Mouse (Mus musculus) myocyte (in vitro differentiated cells): ENCODE results near the gene Faf1.

ENCODE experiments used
- MAX ChIP-seq: IDR thresholded peaks from one replicate; pipeline ENCODE4 v1.6.1; 2011; ENCODE audit warnings: low read depth, mild to moderate bottlenecking, control low read depth
- MYOD1 ChIP-seq, 3 experiments: IDR thresholded peaks; one replicate each; pipeline ENCODE4 v1.6.1; 2011; ENCODE audit warnings: control low read depth in 2 of 3, low read depth in 2 of 3, mild to moderate bottlenecking in 2 of 3, moderate library complexity in 1 of 3; ENCODE audit not compliant: insufficient read length in 2 of 3, control insufficient read depth in 1 of 3
- POLR2A ChIP-seq: IDR thresholded peaks from one replicate; pipeline ENCODE4 v1.6.1; 2011; ENCODE audit warnings: low read depth, mild to moderate bottlenecking, control low read depth, moderate library complexity; ENCODE audit not compliant: insufficient read length
- REST ChIP-seq: IDR thresholded peaks from one replicate; pipeline ENCODE4 v1.6.1; 2011; ENCODE audit warnings: mild to moderate bottlenecking, control low read depth, moderate library complexity; ENCODE audit not compliant: insufficient read depth, insufficient read length
- SRF ChIP-seq: IDR thresholded peaks from one replicate; pipeline ENCODE4 v1.6.1; 2011; ENCODE audit warnings: low read depth; ENCODE audit not compliant: control insufficient read depth, insufficient read length
- TCF12 ChIP-seq: IDR thresholded peaks from one replicate; pipeline ENCODE4 v1.6.1; 2011; ENCODE audit warnings: mild to moderate bottlenecking, control low read depth; ENCODE audit not compliant: poor library complexity, insufficient read depth, severe bottlenecking

GRCm38 (mm10) chr4:109963570-109964279 lies 287.3 kb downstream of the Faf1 start:
- TF ChIP-seq REST = no peak
- no peak for TF ChIP-seq MYOD1 (IDR thresholded peaks at IDR 0.05; ENCODE audit: control insufficient read depth in 1 of 3, insufficient read length in 2 of 3, low read depth in 2 of 3)
- TF ChIP-seq POLR2A = no peak
- no peak for TF ChIP-seq TCF12
- TF ChIP-seq SRF = no peak
- TF ChIP-seq MAX = no peak
